Mouse (Mus musculus) liver, adult 2 months (tissue): ENCODE measurements around the gene Gm21962. TPM values are rescaled to one million over a fixed set of nuclear protein-coding genes. Genes with fewer than 3 reads are reported as not detected.
A peak's percentile ranks its signal among the peaks of the same experiment; 100 is the strongest.

Experiments
- DNase-seq: peaks from one replicate; pipeline ENCODE4 v3.0.0-alpha.2; 2011; ENCODE audit warnings: low read depth, low spot score; ENCODE audit errors: extremely low read depth
- H3K27ac ChIP-seq: fragments of 200-500 bp; replicated peaks from 2 replicates; pipeline ENCODE4 v1.5.1; 2012; ENCODE audit warnings: low read depth, mild to moderate bottlenecking, control low read depth, inconsistent platforms, low read length; ENCODE audit not compliant: insufficient read depth
- H3K27me3 ChIP-seq: fragments of 200-500 bp; 2 replicates; pipeline ENCODE4 v1.6.1; 2012; ENCODE audit warnings: mild to moderate bottlenecking, moderate library complexity, low read length, inconsistent platforms; ENCODE audit not compliant: control insufficient read depth, insufficient read depth
- H3K36me3 ChIP-seq: fragments of 200-500 bp; 2 replicates; pipeline ENCODE4 v1.6.1; 2012; ENCODE audit warnings: low read length, inconsistent platforms; ENCODE audit not compliant: control insufficient read depth, insufficient read depth
- H3K4me1 ChIP-seq: fragments of 200-500 bp; 2 replicates; pipeline ENCODE4 v1.6.1; 2011; ENCODE audit warnings: low read length; ENCODE audit not compliant: control insufficient read depth, insufficient read depth
- H3K4me3 ChIP-seq: fragments of 200-500 bp; 2 replicates; pipeline ENCODE4 v1.5.1; 2011; ENCODE audit warnings: low read depth, mild to moderate bottlenecking, control low read depth, low read length, moderate library complexity; ENCODE audit not compliant: insufficient read depth
- H3K79me2 ChIP-seq: fragments of 200-500 bp; 2 replicates; pipeline ENCODE4 v1.6.1; 2012; ENCODE audit warnings: inconsistent platforms, mild to moderate bottlenecking, low read length, moderate library complexity; ENCODE audit not compliant: control insufficient read depth, insufficient read depth
- H3K9ac ChIP-seq: fragments of 200-500 bp; 2 replicates; pipeline ENCODE4 v1.6.1; 2012; ENCODE audit warnings: low read depth, mild to moderate bottlenecking, control low read depth, inconsistent platforms, low read length
- CTCF ChIP-seq: fragments of 200-500 bp; IDR thresholded peaks from 2 replicates; pipeline ENCODE4 v1.5.1; 2011; ENCODE audit warnings: low read depth, low read length, control low read depth
- POLR2A ChIP-seq: fragments of 200-500 bp; IDR thresholded peaks from 2 replicates; pipeline ENCODE4 v1.6.1; 2011; ENCODE audit warnings: low read length, control low read depth; ENCODE audit not compliant: insufficient read depth; ENCODE audit errors: extremely low read depth
- WGBS: fragments of 180-500 bp; shearing (Covaris S2); methylation state at CpG from one replicate; pipeline ENCODE4 v1.1.7; 2018; 5-methylcytosine and 5-hydroxymethylcytosine counted together
- polyA plus RNA-seq: library from polyadenylated mRNA; depleted of rRNA; stranded (reverse); fragments of >200 nt; gene quantifications from 2 replicates; pipeline ENCODE4 v1.2.3, GENCODE M21; 2012
- total RNA-seq: library from RNA; depleted of rRNA; stranded (reverse); fragments of >200 nt; gene quantifications from 2 replicates; pipeline ENCODE4 v1.2.3, GENCODE M21; 2014

The Gm21962 gene
- total and polyA plus RNA-seq, 2 experiments = not detected

DNA sequence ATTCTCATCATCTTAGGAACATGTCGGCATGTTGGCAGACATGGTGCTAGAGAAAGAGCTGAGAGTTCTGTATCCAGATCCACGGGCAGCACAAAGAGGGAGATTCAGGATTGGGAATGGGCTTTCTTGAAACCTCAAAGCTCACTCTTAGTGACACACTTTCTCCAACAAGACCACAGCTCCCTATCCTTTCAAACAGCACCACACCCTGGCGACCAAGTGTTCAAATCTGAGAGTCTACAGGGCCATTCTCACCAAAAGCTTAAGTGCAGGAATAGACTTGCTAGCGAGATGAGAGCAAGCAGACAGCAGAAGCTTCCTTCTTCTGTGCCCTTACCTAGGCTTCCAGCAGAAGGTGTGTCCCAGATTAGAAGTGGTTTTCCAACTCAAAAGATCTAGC is 34.8 kb upstream of the Gm21962 start:
- H3K9ac ChIP-seq = no peak overlapping the region
- H3K36me3 ChIP-seq = no peaks in the 10 kb centered on the region
- H3K27ac ChIP-seq = no peak overlapping the region
- H3K4me3 ChIP-seq = no peak overlapping the region
- H3K27me3 ChIP-seq = no peaks in the 10 kb centered on the region
- no peaks in the 10 kb centered on the region for H3K4me1 ChIP-seq
- WGBS = 83% methylated on average over 4 of the region's 4 CpGs
- no peaks in the 10 kb centered on the region for H3K79me2 ChIP-seq
- no peak for TF ChIP-seq POLR2A
- TF ChIP-seq CTCF = no peak
- no peak for DNase-seq

DNA sequence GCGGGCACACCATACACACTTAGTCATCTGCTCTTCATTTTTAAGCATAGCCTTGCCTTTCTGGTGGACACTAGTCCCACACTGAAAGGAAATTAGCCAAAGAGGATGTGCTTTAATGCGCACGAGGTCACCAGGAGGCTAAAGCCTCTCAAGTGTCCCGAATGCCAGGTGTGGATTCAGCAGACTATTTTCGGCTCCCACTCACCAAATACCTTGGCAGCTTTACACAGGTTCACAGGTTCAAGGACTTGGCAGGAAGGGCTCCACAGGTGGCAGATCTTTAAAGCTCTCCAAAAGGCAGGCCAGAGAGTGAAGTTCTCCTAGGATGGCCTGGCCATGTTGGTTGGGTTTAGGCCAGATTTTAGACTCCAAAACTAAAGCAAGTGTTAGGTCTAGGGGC is 30.1 kb upstream of the Gm21962 start:
- no peak for TF ChIP-seq POLR2A
- no peak for TF ChIP-seq CTCF
- no peaks in the 10 kb centered on the region for H3K27me3 ChIP-seq
- no peak overlapping the region for H3K4me3 ChIP-seq
- 80% methylated on average over 5 of the region's 5 CpGs for WGBS
- no peaks in the 10 kb centered on the region for H3K36me3 ChIP-seq
- peak; percentile 12 for DNase-seq
- H3K79me2 ChIP-seq = no peaks in the 10 kb centered on the region
- no peak overlapping the region for H3K27ac ChIP-seq
- no peaks in the 10 kb centered on the region for H3K4me1 ChIP-seq
- no peak overlapping the region for H3K9ac ChIP-seq

- no peak overlapping the region for H3K27ac ChIP-seq
- no peak for TF ChIP-seq POLR2A
- no peak for TF ChIP-seq CTCF
- no peaks in the 10 kb centered on the region for H3K4me1 ChIP-seq
- DNase-seq = no peak
- no peaks in the 10 kb centered on the region for H3K36me3 ChIP-seq
- no peak overlapping the region for H3K4me3 ChIP-seq
- 78% methylated on average over 8 of the region's 8 CpGs for WGBS
- no peak overlapping the region for H3K9ac ChIP-seq
- no peaks in the 10 kb centered on the region for H3K79me2 ChIP-seq
- H3K27me3 ChIP-seq = no peaks in the 10 kb centered on the region
Measured at GRCm38 (mm10) chr3:137642137-137642536, 29.2 kb upstream of the Gm21962 start.

DNA sequence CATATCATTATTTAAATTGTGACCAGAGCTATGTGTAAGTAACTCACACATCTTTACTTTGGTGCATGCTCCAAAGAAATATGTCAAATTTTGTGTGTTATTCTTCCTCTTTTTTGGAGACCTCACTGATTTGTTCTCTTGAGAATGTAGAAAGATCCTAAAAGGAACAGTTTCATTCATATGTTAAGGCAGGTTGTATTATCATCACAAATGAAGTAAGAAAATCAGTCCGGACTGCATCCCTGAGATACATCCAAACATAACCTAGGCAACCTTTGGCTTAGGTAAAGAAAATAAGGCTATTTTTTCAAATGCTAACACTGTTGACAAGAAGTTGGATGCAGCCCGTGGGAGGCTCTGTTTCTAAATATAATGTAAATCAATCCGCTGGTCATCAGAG is 28.8 kb upstream of the Gm21962 start:
- WGBS = 78% methylated on average over 3 of the region's 3 CpGs
- Histone ChIP-seq H3K4me3 (no peak overlapping the region), H3K79me2 (no peaks in the 10 kb centered on the region), H3K4me1 (no peaks in the 10 kb centered on the region), H3K36me3 (no peaks in the 10 kb centered on the region), H3K9ac (no peak overlapping the region), H3K27me3 (no peaks in the 10 kb centered on the region), H3K27ac (no peak overlapping the region)
- TF ChIP-seq POLR2A (no peak), CTCF (no peak)
- DNase-seq = no peak

DNA sequence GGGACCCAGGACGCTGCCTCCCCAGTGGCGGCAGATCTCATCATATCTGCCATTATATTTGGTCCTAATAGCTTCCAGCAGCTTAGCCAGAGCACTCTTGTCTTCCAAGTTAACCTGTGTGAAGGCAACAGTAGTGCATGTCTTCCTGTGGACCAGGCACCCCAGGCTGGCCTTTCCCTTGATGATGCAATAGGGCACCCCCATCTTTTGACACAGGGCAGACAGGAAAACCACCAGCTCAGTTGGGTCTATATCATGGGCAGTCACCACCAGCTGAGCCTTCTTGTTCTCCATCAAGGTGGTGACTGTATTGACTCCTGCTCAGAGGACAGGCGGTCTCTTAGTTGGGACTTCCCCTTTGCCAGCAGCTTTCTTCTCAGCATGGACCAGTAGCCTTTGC is 27.2 kb upstream of the Gm21962 start:
- Histone ChIP-seq H3K79me2 (no peaks in the 10 kb centered on the region), H3K4me1 (no peaks in the 10 kb centered on the region), H3K27me3 (no peaks in the 10 kb centered on the region), H3K36me3 (no peaks in the 10 kb centered on the region), H3K27ac (no peak overlapping the region), H3K4me3 (no peak overlapping the region), H3K9ac (no peak overlapping the region)
- DNase-seq = no peak
- 92% methylated on average over 3 of the region's 3 CpGs for WGBS
- TF ChIP-seq CTCF (no peak), POLR2A (no peak)

DNA sequence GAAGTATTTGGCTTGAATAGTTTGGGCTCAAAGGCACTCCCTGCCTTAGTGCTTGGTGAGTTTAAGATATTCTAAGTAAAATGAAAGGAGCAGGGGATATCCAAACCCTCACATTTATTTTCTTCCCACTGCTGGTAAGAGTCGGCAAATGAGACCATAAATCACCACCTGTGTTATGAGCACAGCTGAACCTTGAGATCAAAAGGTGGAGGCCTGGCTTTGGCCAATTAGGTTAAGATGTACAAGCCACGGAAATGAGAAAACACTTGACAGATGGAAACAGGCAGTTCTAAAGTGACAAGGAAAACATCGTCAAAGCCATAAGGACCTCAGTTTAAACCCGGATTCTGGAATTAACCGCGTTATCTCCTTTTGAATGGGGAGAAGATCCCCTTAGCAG is 26.4 kb upstream of the Gm21962 start:
- Histone ChIP-seq H3K27ac (no peak overlapping the region), H3K9ac (no peak overlapping the region), H3K4me1 (no peaks in the 10 kb centered on the region), H3K27me3 (no peaks in the 10 kb centered on the region), H3K36me3 (no peaks in the 10 kb centered on the region), H3K79me2 (no peaks in the 10 kb centered on the region), H3K4me3 (no peak overlapping the region)
- DNase-seq = no peak
- WGBS = 93% methylated on average over 6 of the region's 6 CpGs
- TF ChIP-seq POLR2A = no peak
- no peak for TF ChIP-seq CTCF
